Mouse (Mus musculus): ENCODE data around the gene Cers4. TPM values are rescaled to one million over a fixed set of nuclear protein-coding genes. Genes with fewer than 3 reads are reported as not detected.

Gene Cers4
- total and polyA plus RNA-seq, 3 experiments = 7.2 to 10.1 TPM; not detected in 1

- no peaks in the 10 kb centered on the region; a peak in 2 of 4 replicates for H3K4me1 ChIP-seq (ENCODE audit: control insufficient read depth in 1 of 2, insufficient read depth in 2 of 2, low read length in 2 of 2)
- H3K9me3 ChIP-seq (replicated peaks; ENCODE audit: insufficient read depth, low read length) = no peaks in the 10 kb centered on the region
- no peak overlapping the region for H3K4me3 ChIP-seq (ENCODE audit: control insufficient read depth in 1 of 2, insufficient read depth in 1 of 2, low read depth in 2 of 2, low read length in 2 of 2)
- no peaks in the 10 kb centered on the region for H3K36me3 ChIP-seq (ENCODE audit: control insufficient read depth in 1 of 2, insufficient read depth in 2 of 2, low read length in 2 of 2)
- no peaks in the 10 kb centered on the region for H3K79me2 ChIP-seq (ENCODE audit: control insufficient read depth, insufficient read depth, low read length, poor library complexity)
- no peak overlapping the region for H3K9ac ChIP-seq (ENCODE audit: control insufficient read depth, low read depth, low read length, poor library complexity, severe bottlenecking)
- no peak for DNase-seq (ENCODE audit: low read depth, low spot score)
- peak in 1 of 3 experiments; percentile 8; a peak in 1 of 6 replicates for TF ChIP-seq CTCF (IDR thresholded peaks at IDR 0.05 in 2 of 3, conservative IDR thresholded peaks at IDR 0.05 in 1 of 3; ENCODE audit: control insufficient read depth in 1 of 3, insufficient read depth in 1 of 3, low read depth in 2 of 3, low read length in 3 of 3, poor library complexity in 1 of 3, severe bottlenecking in 1 of 3)
- no peak for TF ChIP-seq GATA1 (IDR thresholded peaks at IDR 0.05; ENCODE audit: low read depth, low read length)
- no peak overlapping the region for H3K27ac ChIP-seq (ENCODE audit: control insufficient read depth, low read depth, low read length)
- no peaks in the 10 kb centered on the region for H3K27me3 ChIP-seq (ENCODE audit: control insufficient read depth in 1 of 2, insufficient read depth in 2 of 2, low read length in 2 of 2)
These were observed 18.0 kb downstream of the Cers4 start for GRCm38 (mm10) chr8:4510824-4511223.

GRCm38 (mm10) chr8:4511429-4512115, 18.7 kb downstream of the Cers4 start:
- DNase-seq (ENCODE audit: low read depth, low spot score) = no peak
- Histone ChIP-seq H3K9ac (ENCODE audit: control insufficient read depth, low read depth, low read length, poor library complexity, severe bottlenecking) (no peak overlapping the region), H3K27me3 (ENCODE audit: control insufficient read depth in 1 of 2, insufficient read depth in 2 of 2, low read length in 2 of 2) (no peaks in the 10 kb centered on the region), H3K4me3 (ENCODE audit: control insufficient read depth in 1 of 2, insufficient read depth in 1 of 2, low read depth in 2 of 2, low read length in 2 of 2) (no peak overlapping the region), H3K27ac (ENCODE audit: control insufficient read depth, low read depth, low read length) (no peak overlapping the region), H3K79me2 (ENCODE audit: control insufficient read depth, insufficient read depth, low read length, poor library complexity) (no peaks in the 10 kb centered on the region), H3K9me3 (replicated peaks; ENCODE audit: insufficient read depth, low read length) (no peaks in the 10 kb centered on the region), H3K4me1 (ENCODE audit: control insufficient read depth in 1 of 2, insufficient read depth in 2 of 2, low read length in 2 of 2) (no peaks in the 10 kb centered on the region; a peak in 2 of 4 replicates), H3K36me3 (ENCODE audit: control insufficient read depth in 1 of 2, insufficient read depth in 2 of 2, low read length in 2 of 2) (no peaks in the 10 kb centered on the region)
- TF ChIP-seq RAD21 (IDR thresholded peaks at IDR 0.05; ENCODE audit: low read depth, low read length) (no peak), MEF2A (IDR thresholded peaks at IDR 0.05; ENCODE audit: extremely low read depth, insufficient replicate concordance, low read depth, low read length, poor library complexity, severe bottlenecking) (no peak), HCFC1 (IDR thresholded peaks at IDR 0.05; ENCODE audit: low read depth, low read length) (no peak), ELF1 (IDR thresholded peaks at IDR 0.05; ENCODE audit: low read depth, low read length) (no peak), CHD2 (IDR thresholded peaks at IDR 0.05; ENCODE audit: low read length) (no peak), MYC (IDR thresholded peaks at IDR 0.05; ENCODE audit: low read depth, low read length) (no peak), SMC3 (IDR thresholded peaks at IDR 0.05; ENCODE audit: low read depth, low read length) (no peak), TBP (IDR thresholded peaks at IDR 0.05; ENCODE audit: low read depth, low read length) (no peak), EP300 (IDR thresholded peaks at IDR 0.05; ENCODE audit: low read depth in 1 of 2, low read length in 2 of 2) (no peak), ZKSCAN1 (IDR thresholded peaks at IDR 0.05; ENCODE audit: low read depth, low read length) (no peak), USF2 (IDR thresholded peaks at IDR 0.05; ENCODE audit: borderline replicate concordance in 1 of 2, insufficient read depth in 1 of 2, low read depth in 1 of 2, low read length in 2 of 2) (no peak), ZMIZ1 (IDR thresholded peaks at IDR 0.05; ENCODE audit: low read depth, low read length) (no peak), ETS1 (IDR thresholded peaks at IDR 0.05; ENCODE audit: low read depth, low read length) (no peak), ZC3H11A (IDR thresholded peaks at IDR 0.05; ENCODE audit: low read depth, low read length) (no peak), RCOR1 (IDR thresholded peaks at IDR 0.05; ENCODE audit: low read depth, low read length) (no peak), POLR2AphosphoS5 (IDR thresholded peaks at IDR 0.05; ENCODE audit: borderline replicate concordance, low read depth, low read length) (no peak), USF1 (IDR thresholded peaks at IDR 0.05; ENCODE audit: low read depth, low read length) (no peak), UBTF (IDR thresholded peaks at IDR 0.05; ENCODE audit: borderline replicate concordance, insufficient read depth, low read depth, low read length) (no peak)

Measured in MEL (cell line).